Mouse (Mus musculus) adrenal gland, adult 2 months (tissue): ENCODE results near the gene Echs1. TPM values are rescaled to one million over a fixed set of nuclear protein-coding genes. Genes with fewer than 3 reads are reported as not detected.
A peak's percentile ranks its signal among the peaks of the same experiment; 100 is the strongest.

Experiments used
- DNase-seq: peaks from one replicate; pipeline ENCODE4 v3.0.0; 2021
- polyA plus RNA-seq: library from polyadenylated mRNA; depleted of rRNA; stranded (reverse); fragments of >200 nt; gene quantifications from 2 replicates; pipeline ENCODE4 v1.2.3, GENCODE M21; 2012; rRNA removed
- total RNA-seq, 2 experiments: library from RNA; stranded (reverse); gene quantifications; 2 replicates each; pipeline ENCODE4 v1.2.3; 2021

Echs1 gene
- total and polyA plus RNA-seq, 3 experiments, result 136 to 540 (median 395) TPM

DNA sequence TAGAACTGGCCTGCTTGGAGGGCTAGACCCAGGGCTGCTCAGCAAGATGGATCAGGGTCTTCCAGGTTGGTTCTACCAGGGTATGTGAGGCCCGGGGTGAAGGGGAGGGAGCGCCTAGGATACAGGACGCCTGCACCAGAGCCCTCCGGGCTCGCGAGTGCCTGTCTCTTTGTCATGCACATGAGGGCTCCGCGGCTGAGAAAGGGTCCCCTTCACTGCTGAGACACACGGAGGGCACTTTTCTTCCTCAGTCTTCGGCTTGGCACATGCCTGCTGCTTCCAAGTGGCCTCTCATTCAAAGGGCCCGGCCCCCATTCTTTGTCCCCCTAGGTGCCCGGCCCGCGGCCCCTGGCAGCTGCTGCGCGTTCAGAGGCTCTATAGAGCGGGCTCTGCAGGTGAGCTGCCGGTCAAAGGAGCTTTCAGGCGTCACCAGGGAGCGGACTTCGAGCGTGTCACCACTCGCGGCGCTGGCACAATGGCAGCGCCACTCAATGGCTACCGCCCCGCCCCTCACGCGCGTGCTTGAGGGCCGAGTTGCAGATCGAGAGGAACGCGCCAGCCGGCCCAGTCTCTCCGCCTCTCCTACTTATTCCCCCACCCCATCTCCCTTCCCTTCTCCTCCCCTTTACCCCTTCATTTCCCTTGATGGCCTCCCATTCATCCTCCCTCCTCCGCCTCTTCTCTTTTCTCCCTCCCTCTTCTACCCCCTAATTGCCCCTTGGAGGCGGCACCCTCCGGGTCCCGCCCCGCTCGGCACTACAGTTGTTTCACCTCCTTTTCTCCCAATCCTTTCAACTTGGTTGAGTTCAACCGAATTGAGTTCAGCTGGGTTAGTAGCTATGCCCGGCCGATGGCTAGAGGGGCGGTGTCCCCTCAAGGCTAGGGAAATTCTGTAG is 55.1 kb downstream of the Echs1 start:
- DNase-seq, result peak; percentile 51

DNA sequence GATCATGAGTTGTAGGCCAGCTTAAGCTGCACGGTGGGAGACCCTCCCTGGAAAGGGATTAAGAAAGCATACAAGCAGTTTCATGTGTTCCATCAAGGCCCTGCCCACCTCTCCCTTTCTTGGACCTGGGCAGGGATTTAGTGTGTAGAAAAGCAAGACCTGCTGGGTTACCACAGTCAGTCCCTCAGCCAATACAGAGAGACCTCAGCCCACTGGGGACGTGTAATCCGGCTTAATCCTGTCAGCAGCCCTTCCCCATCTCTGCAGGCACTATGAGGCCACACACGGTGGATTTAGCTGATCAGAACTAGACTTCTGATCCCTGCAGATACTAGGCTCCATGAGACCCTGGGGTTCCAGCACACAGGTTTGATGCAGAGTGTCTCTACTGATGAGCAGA is 56.7 kb downstream of the Echs1 start:
- no peak for DNase-seq

DNA sequence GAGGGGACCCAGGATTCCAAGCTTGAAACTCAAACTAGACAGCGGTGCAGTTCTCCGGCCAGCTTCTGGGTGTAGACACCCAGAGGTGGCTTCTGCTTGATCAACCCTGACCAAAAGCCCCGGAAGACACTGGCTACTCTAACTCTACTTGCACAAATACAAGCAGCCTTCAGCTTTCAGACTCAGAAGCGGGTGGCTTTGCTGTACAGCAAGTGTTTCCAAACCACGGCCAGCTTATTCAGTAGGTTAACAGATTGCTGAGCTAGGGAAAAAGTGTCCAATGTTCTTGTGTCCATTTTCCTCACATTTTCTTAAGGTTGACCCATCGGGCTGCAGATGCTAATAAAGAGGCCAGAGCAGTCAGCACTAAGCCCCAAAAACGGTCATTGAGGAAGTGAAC is 57.7 kb downstream of the Echs1 start:
- no peak for DNase-seq

DNA sequence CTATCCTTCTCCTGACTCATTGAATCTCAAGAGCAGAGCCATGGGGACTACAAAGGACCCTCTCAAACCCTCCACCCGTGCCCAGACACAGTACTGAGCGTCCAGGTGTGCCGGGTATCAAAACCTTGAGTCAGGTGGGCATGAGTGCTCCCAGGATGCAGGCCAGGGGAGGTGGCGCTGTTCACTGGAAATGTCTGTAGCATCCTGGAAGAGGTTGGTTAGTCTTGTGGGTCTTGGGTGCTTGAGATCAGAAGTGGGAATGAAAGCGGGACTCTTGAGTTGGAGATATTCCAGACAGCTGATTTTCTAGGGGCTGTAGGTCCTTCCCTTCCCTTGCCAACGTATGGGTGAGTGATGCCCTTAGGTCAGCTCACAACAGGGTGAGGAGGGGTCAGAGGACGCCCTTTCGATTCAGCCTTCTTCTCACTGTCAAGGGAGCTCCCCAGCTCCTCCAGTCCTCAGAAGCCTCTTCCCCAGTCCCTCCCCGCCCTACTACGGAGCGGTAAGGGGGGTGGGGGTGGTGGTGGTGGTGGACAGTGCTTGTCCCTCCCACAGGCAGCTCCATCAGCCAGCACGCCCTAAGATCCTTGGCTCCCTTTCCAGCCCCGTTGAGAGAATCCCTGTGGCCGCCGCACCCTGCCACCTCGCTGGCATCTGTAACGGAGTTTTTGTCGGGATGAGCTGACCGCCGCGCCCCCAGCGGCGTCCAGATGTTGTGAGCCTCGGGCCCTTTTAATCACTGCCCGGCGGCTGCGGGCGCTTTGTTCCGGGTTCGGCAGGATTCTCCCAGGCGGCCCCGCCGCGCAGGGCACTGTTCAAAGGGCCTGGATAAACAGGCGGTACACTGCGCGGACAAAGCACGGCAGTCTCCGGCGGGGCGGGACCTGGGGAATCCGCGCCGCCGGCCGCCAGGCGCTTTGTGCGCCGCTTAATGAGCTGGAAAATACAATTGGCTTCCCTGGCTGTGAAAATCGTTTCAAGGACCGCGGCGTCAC is 58.6 kb downstream of the Echs1 start:
- peak; percentile 43 for DNase-seq

Other genes starting within 250 kb of the Echs1 start
- under 1 TPM; 0.59 to 0.66 TPM for gene Kndc1, start 221.8 kb downstream of the Echs1 start, total RNA-seq
- 0.53 and 0.54 TPM in 2 replicates for gene Kndc1, start 221.8 kb downstream of the Echs1 start, polyA plus RNA-seq
- not detected for gene Utf1, start 172.7 kb downstream of the Echs1 start, total RNA-seq
- gene Utf1, start 172.7 kb downstream of the Echs1 start, polyA plus RNA-seq, result 0.10 and 0.22 TPM in 2 replicates
- gene 6430531B16Rik, start 137.7 kb downstream of the Echs1 start, total RNA-seq, result not detected
- gene 6430531B16Rik, start 137.7 kb downstream of the Echs1 start, polyA plus RNA-seq, result 0.19 and 0.80 TPM in 2 replicates
- gene Adam8, start 123.9 kb downstream of the Echs1 start, total RNA-seq, result 1 to 10 TPM; 1.9 to 3.3 TPM
- 3.4 and 3.5 TPM in 2 replicates for gene Adam8, start 123.9 kb downstream of the Echs1 start, polyA plus RNA-seq
- gene Zfp511, start 80.1 kb downstream of the Echs1 start, total RNA-seq, result 10 to 100 TPM; 22.2 to 23.7 TPM
- 49.2 and 63.9 TPM in 2 replicates for gene Zfp511, start 80.1 kb downstream of the Echs1 start, polyA plus RNA-seq
- 10 to 100 TPM; 26.6 to 26.8 TPM for gene Tubgcp2, start 79.8 kb downstream of the Echs1 start, total RNA-seq
- 13.5 and 16.4 TPM in 2 replicates for gene Tubgcp2, start 79.8 kb downstream of the Echs1 start, polyA plus RNA-seq
- gene Msx3, start 67.4 kb downstream of the Echs1 start, total RNA-seq, result not detected
- gene Msx3, start 67.4 kb downstream of the Echs1 start, polyA plus RNA-seq, result not detected in 2 replicates
- 1 to 10 TPM; 5.7 to 5.9 TPM for gene Caly, start 33.9 kb downstream of the Echs1 start, total RNA-seq
- gene Caly, start 33.9 kb downstream of the Echs1 start, polyA plus RNA-seq, result 13.9 and 21.2 TPM in 2 replicates
- gene Prap1, start 23.1 kb downstream of the Echs1 start, total RNA-seq, result not detected
- gene Prap1, start 23.1 kb downstream of the Echs1 start, polyA plus RNA-seq, result not detected in 2 replicates
- 10 to 100 TPM; 61.9 to 72.5 TPM for gene Fuom, start 14.0 kb downstream of the Echs1 start, total RNA-seq
- gene Fuom, start 14.0 kb downstream of the Echs1 start, polyA plus RNA-seq, result 89.3 and 100 TPM in 2 replicates
- 10 to 100 TPM; 19.4 to 22.6 TPM for gene Paox, start 677 bp downstream of the Echs1 start, total RNA-seq
- 14.9 and 18.9 TPM in 2 replicates for gene Paox, start 677 bp downstream of the Echs1 start, polyA plus RNA-seq
- gene Mtg1, start 21.1 kb upstream of the Echs1 start, total RNA-seq, result 10 to 100 TPM; 27.4 to 38.2 TPM
- 19.0 and 22.6 TPM in 2 replicates for gene Mtg1, start 21.1 kb upstream of the Echs1 start, polyA plus RNA-seq
- 1 to 10 TPM in 1 of 2 experiments, under 1 TPM in 1; 0.55 to 1.2 TPM for gene Sprn, start 38.4 kb upstream of the Echs1 start, total RNA-seq
- 0.99 and 2.4 TPM in 2 replicates for gene Sprn, start 38.4 kb upstream of the Echs1 start, polyA plus RNA-seq
- gene Olfr522, start 48.3 kb upstream of the Echs1 start, total RNA-seq, result not detected
- not detected in 2 replicates for gene Olfr522, start 48.3 kb upstream of the Echs1 start, polyA plus RNA-seq
- gene Olfr523, start 56.7 kb upstream of the Echs1 start, total RNA-seq, result not detected
- not detected in 2 replicates for gene Olfr523, start 56.7 kb upstream of the Echs1 start, polyA plus RNA-seq
- not detected for gene Olfr524, start 89.5 kb upstream of the Echs1 start, total RNA-seq
- gene Olfr524, start 89.5 kb upstream of the Echs1 start, polyA plus RNA-seq, result not detected in 2 replicates
- gene Cd163l1, start 101.8 kb upstream of the Echs1 start, total RNA-seq, result not detected
- 0.08 TPM in 1 of 2 replicates, not detected in the other for gene Cd163l1, start 101.8 kb upstream of the Echs1 start, polyA plus RNA-seq
- gene 5830411N06Rik, start 130.8 kb upstream of the Echs1 start, total RNA-seq, result not detected
- not detected in 2 replicates for gene 5830411N06Rik, start 130.8 kb upstream of the Echs1 start, polyA plus RNA-seq
- not detected for gene Olfr525, start 204.4 kb upstream of the Echs1 start, total RNA-seq
- gene Olfr525, start 204.4 kb upstream of the Echs1 start, polyA plus RNA-seq, result not detected in 2 replicates
- gene Olfr527, start 217.5 kb upstream of the Echs1 start, total RNA-seq, result not detected
- 0.11 TPM in 1 of 2 replicates, not detected in the other for gene Olfr527, start 217.5 kb upstream of the Echs1 start, polyA plus RNA-seq
- gene Olfr60, start 245.2 kb upstream of the Echs1 start, total RNA-seq, result not detected
- gene Olfr60, start 245.2 kb upstream of the Echs1 start, polyA plus RNA-seq, result not detected in 2 replicates